Mouse (Mus musculus): ENCODE measurements around the gene Tubb4a. TPM values are rescaled to one million over a fixed set of nuclear protein-coding genes. Genes with fewer than 3 reads are reported as not detected.

Gene Tubb4a
- polyA plus RNA-seq, 1 experiment from 2014 or later = 312 TPM

DNA sequence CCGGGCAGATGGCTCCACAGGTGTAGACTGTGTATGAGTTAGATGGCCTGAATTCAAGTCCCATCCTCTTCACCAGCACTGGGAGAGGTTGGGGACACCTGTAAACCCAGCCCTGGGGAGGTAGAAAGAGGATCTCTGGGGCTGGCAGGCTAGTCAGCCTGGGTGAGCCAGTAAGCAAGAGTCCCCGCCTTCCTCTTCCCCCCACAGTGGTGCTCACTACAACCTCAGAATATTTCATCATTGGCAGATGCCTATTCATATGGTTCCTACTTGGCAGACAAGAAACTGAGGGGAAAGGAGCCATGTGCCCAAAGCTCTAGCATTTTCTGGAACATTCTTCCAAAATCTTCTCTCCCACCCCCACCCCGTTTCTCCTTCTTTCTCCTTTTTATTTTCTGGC is 38.8 kb downstream of the Tubb4a start:
- Histone ChIP-seq H3K27me3 (ENCODE audit: control insufficient read depth, insufficient read depth, low read length) (no peaks in the 10 kb centered on the region), H3K4me3 (replicated peaks; ENCODE audit: low read length) (no peak overlapping the region), H3K9ac (no peak overlapping the region), H3K4me1 (replicated peaks; ENCODE audit: control insufficient read depth, insufficient read depth, low read length) (no peaks in the 10 kb centered on the region), H3K36me3 (replicated peaks; ENCODE audit: control insufficient read depth, insufficient read depth) (peaks cover 75% of the 10 kb centered on the region), H3K9me3 (ENCODE audit: control insufficient read depth, low read length) (no peaks in the 10 kb centered on the region), H3K4me2 (replicated peaks) (no peak overlapping the region), H3K27ac (no peak overlapping the region)
- WGBS = 97% methylated on average over 3 of the region's 3 CpGs
- DNase-seq (ENCODE audit: low spot score) (no peak), ATAC-seq (ENCODE audit: low FRiP score) (no peak)

DNA sequence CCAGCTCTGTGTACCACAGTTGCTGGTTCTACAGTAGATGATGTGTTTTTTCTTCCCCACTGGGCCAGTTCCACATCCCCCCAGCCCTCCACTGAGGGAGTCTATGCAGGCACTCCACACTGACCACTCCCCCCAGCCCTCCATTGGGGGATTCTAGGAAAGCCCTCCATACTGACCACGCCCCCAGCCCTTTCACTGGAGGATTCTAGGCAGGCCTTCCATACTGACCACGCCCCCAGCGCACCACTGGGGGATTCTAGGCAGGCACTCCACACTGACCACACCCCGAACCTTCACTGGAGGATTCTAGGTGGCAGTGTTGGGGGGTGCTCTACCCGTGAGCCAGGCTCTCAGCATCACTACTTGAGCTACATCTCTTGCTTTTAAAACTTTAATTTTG is 40.2 kb downstream of the Tubb4a start:
- Histone ChIP-seq H3K27ac (no peak overlapping the region), H3K36me3 (replicated peaks; ENCODE audit: control insufficient read depth, insufficient read depth) (peaks cover 61% of the 10 kb centered on the region), H3K9ac (no peak overlapping the region), H3K27me3 (ENCODE audit: control insufficient read depth, insufficient read depth, low read length) (no peaks in the 10 kb centered on the region), H3K4me1 (replicated peaks; ENCODE audit: control insufficient read depth, insufficient read depth, low read length) (no peaks in the 10 kb centered on the region), H3K4me3 (replicated peaks; ENCODE audit: low read length) (no peak overlapping the region), H3K4me2 (replicated peaks) (no peak overlapping the region), H3K9me3 (ENCODE audit: control insufficient read depth, low read length) (no peaks in the 10 kb centered on the region)
- DNase-seq (ENCODE audit: low spot score) = no peak
- 27% methylated on average over 5 of the region's 5 CpGs for WGBS
- ATAC-seq (ENCODE audit: low FRiP score) = no peak

DNA sequence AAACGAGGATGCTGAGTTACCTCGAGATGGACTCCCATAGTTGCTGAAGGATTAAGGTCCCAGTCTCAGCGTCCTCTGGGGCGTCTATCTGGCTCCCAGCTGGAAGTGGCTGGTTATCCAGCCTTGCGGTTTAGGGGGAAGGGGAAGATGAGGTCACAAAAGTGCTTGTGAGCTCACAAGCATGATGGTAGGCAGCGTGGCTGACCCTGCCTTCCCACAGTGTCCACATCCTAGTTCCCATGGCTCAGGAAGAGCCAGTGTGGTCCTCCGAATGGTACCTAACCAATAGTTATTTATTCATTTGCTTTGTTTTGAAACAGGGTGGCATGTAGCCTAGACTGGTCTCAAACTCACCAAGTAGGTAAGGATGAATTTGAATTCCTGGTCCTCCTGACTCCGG is 46.0 kb downstream of the Tubb4a start, which contains the start of gene Slc25a41:
Gene Slc25a41, minus strand, starts transcription at position 101 of the 400 bp plus-strand sequence.
- H3K4me3 ChIP-seq (replicated peaks; ENCODE audit: low read length) = no peak within 1 kb of the TSS
- no peak for ATAC-seq (ENCODE audit: low FRiP score)
- H3K4me1 ChIP-seq (replicated peaks; ENCODE audit: control insufficient read depth, insufficient read depth, low read length) = no peaks in the 10 kb centered on the region
- 0 out of 2 replicates have a peak, but pooled peaks cover 6% of the 10 kb centered on the region for H3K27me3 ChIP-seq (ENCODE audit: control insufficient read depth, insufficient read depth, low read length)
- no peak for DNase-seq (ENCODE audit: low spot score)
- no peak within 1 kb of the TSS for H3K27ac ChIP-seq
- no peaks in the 10 kb centered on the region for H3K9me3 ChIP-seq (ENCODE audit: control insufficient read depth, low read length)
- 72% methylated on average over 8 of the region's 8 CpGs for WGBS
- H3K36me3 ChIP-seq (replicated peaks; ENCODE audit: control insufficient read depth, insufficient read depth) = peaks cover 14% of the 10 kb centered on the region
- no peak within 1 kb of the TSS for H3K9ac ChIP-seq
- H3K4me2 ChIP-seq (replicated peaks) = no peak within 1 kb of the TSS

DNA sequence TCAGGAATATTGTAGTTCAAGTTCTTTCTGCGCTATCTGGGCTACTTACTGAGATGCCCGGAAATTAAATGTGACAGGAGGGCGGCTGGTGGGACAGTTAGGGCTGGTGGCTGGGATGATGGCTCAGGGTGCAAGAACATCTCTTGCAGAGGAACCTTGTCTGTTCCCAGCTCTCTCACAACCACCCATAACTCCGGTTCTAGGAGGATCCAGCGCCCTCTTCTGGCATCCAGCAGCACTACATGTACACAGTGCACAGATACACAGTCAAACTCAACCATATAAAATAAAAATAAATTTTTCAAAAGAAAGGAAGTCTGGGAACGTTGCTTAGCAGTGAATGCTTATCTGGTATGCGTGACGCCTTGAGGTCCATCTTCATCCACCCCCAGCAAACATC is 48.6 kb downstream of the Tubb4a start:
- H3K9me3 ChIP-seq (ENCODE audit: control insufficient read depth, low read length) = no peaks in the 10 kb centered on the region
- H3K4me1 ChIP-seq (replicated peaks; ENCODE audit: control insufficient read depth, insufficient read depth, low read length) = no peaks in the 10 kb centered on the region
- no peaks in the 10 kb centered on the region for H3K36me3 ChIP-seq (replicated peaks; ENCODE audit: control insufficient read depth, insufficient read depth)
- H3K9ac ChIP-seq = no peak overlapping the region
- H3K4me3 ChIP-seq (replicated peaks; ENCODE audit: low read length) = no peak overlapping the region
- no peak overlapping the region for H3K27ac ChIP-seq
- WGBS = 45% methylated on average over 8 of the region's 8 CpGs
- H3K27me3 ChIP-seq (ENCODE audit: control insufficient read depth, insufficient read depth, low read length) = 0 out of 2 replicates have a peak, but pooled peaks cover 6% of the 10 kb centered on the region
- ATAC-seq (ENCODE audit: low FRiP score) = no peak
- no peak overlapping the region for H3K4me2 ChIP-seq (replicated peaks)
- no peak for DNase-seq (ENCODE audit: low spot score)

DNA sequence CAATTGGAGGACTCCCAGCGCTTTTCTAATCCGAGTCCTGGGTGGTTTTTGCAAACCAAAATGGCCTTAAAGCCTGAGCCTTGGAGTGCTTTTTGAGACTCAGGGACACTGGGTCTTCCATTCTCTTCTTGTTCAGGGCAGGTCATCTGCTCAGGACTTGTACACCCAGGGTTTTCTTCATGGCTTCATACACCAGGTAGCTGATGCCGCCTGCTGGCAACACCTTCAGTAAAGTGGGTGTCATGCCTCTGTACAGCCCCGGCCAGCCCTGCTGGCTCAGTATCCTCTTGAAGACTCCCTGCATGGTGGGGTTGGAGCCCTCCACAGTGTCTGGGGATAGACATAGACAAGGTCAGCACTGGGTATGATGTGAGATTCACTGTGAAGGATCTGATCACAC is 54.7 kb downstream of the Tubb4a start:
- DNase-seq (ENCODE audit: low spot score) (no peak), ATAC-seq (ENCODE audit: low FRiP score) (no peak)
- WGBS = 89% methylated on average over 4 of the region's 4 CpGs
- H3K27ac ChIP-seq = no peak overlapping the region
- 0 out of 2 replicates have a peak overlapping the region, but pooled peaks have one; percentile 33 for H3K4me3 ChIP-seq (replicated peaks; ENCODE audit: low read length)
- H3K27me3 ChIP-seq (ENCODE audit: control insufficient read depth, insufficient read depth, low read length) = no peaks in the 10 kb centered on the region
- H3K36me3 ChIP-seq (replicated peaks; ENCODE audit: control insufficient read depth, insufficient read depth) = peaks cover 8% of the 10 kb centered on the region
- H3K9ac ChIP-seq = no peak overlapping the region
- peak overlapping the region; percentile 68 for H3K4me2 ChIP-seq (replicated peaks)
- no peaks in the 10 kb centered on the region for H3K9me3 ChIP-seq (ENCODE audit: control insufficient read depth, low read length)
- peaks cover 22% of the 10 kb centered on the region for H3K4me1 ChIP-seq (replicated peaks; ENCODE audit: control insufficient read depth, insufficient read depth, low read length)

DNA sequence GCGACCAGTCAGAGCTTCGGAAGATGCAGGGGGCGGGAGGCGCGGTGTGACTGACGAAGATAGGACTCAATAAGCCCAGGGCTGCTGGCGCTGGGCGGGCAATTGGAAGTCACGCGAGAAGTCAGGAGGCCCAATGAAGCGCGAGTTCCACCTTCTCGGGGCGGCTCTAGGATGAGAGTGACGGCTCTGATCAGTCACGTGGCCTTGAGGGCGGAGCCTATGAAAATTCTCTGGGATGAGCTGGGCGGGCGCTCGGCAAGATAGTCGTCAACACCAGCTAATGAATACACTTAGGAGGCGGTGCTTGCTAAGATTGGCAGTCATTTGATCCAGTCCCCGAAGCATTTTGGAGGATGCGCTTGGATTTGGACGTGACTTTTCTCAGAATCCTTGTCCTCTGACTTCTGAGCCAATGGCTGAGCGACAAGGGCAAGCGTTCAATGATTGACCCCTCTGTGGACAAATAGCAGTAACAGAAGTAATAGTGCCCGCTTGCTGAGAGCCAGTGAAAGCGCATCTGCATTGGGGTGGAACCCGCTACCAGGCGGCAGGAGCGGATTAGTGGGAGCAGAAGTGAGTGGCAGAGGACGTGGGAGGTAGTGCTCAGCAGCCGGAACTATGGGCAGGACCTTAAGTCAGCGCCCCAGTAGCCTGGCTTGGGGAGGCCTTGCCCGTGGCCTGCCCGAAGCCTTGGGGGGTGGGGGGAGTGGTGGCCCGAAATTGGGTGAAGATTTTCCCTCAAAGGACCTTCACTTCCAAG is 55.7 kb downstream of the Tubb4a start:
- DNase-seq (ENCODE audit: low spot score) (peak; percentile 99), ATAC-seq (ENCODE audit: low FRiP score) (peak; percentile 98)
- peaks cover 22% of the 10 kb centered on the region for H3K4me1 ChIP-seq (replicated peaks; ENCODE audit: control insufficient read depth, insufficient read depth, low read length)
- H3K9me3 ChIP-seq (ENCODE audit: control insufficient read depth, low read length) = no peaks in the 10 kb centered on the region
- H3K4me3 ChIP-seq (replicated peaks; ENCODE audit: low read length) = peak overlapping the region; percentile 95
- H3K36me3 ChIP-seq (replicated peaks; ENCODE audit: control insufficient read depth, insufficient read depth) = peaks cover 18% of the 10 kb centered on the region
- no peaks in the 10 kb centered on the region for H3K27me3 ChIP-seq (ENCODE audit: control insufficient read depth, insufficient read depth, low read length)
- WGBS = under 1% methylated on average over 38 of the region's 38 CpGs
- peak overlapping the region; percentile 77 for H3K27ac ChIP-seq
- H3K4me2 ChIP-seq (replicated peaks) = peak overlapping the region; percentile 68
- peak overlapping the region; percentile 54 for H3K9ac ChIP-seq

DNA sequence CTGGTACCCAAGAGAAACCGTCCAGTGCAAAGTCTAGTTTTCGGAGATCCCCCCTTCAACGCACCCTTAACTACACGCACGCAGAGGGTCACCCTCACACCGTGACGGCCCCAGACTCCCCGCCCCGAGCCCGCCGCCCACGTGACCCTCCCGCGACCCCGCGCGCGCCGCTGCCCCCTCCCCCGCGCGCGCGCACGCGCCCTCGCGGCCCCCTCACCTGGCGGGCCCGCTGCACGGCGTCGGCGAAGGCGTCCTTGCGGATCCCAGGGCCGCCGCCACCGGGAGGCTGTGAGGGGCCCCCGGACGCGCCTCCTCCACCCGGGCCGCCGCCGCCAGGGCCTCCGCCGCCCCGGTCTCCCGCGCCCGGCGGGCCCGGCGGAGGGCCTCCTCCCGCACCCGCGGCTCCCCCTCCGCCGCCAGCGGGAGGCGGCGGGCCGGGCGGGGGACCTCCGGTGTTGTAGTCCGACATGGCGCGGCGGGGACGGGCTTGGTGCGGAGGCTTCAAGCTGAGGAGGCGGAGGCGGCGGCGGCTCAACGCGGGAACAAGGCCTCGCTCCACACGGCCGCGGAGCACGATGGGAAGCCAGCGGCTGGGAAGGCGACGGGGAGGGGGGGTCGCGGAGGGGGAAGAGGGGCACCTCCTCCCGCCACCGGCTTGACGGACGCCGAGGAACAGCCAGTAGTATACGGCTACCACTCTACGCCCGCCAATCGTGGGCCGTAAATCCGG is 56.5 kb downstream of the Tubb4a start, which contains the start of gene Khsrp:
Gene Khsrp, minus strand, starts transcription at position 592 of the 730 bp plus-strand sequence.
- peaks cover 25% of the 10 kb centered on the region for H3K36me3 ChIP-seq (replicated peaks; ENCODE audit: control insufficient read depth, insufficient read depth)
- peak within 1 kb of the TSS; percentile 90 for H3K4me2 ChIP-seq (replicated peaks)
- H3K9ac ChIP-seq = peak within 1 kb of the TSS; percentile 99
- ATAC-seq (ENCODE audit: low FRiP score) (no peak), DNase-seq (ENCODE audit: low spot score) (peak; percentile 45)
- no peaks in the 10 kb centered on the region for H3K27me3 ChIP-seq (ENCODE audit: control insufficient read depth, insufficient read depth, low read length)
- H3K9me3 ChIP-seq (ENCODE audit: control insufficient read depth, low read length) = no peaks in the 10 kb centered on the region
- peak within 1 kb of the TSS; percentile 94 for H3K27ac ChIP-seq
- H3K4me1 ChIP-seq (replicated peaks; ENCODE audit: control insufficient read depth, insufficient read depth, low read length) = peaks cover 22% of the 10 kb centered on the region
- H3K4me3 ChIP-seq (replicated peaks; ENCODE audit: low read length) = peak within 1 kb of the TSS; percentile 95
- WGBS = under 1% methylated on average over 84 of the region's 99 CpGs

Other genes with a start within 250 kb of the Tubb4a start
- gene Acsbg2, start 213.3 kb downstream of the Tubb4a start, polyA plus RNA-seq (2014; fragmentation: Nextera tagmentation; extraction: Ambion mirVana) = not detected in 2 replicates
- gene 1700061G19Rik, start 212.3 kb downstream of the Tubb4a start, polyA plus RNA-seq (2014; fragmentation: Nextera tagmentation; extraction: Ambion mirVana) = 0.31 and 0.41 TPM in 2 replicates
- 50.1 and 53.2 TPM in 2 replicates for gene Mllt1, start 152.4 kb downstream of the Tubb4a start, polyA plus RNA-seq (2014; fragmentation: Nextera tagmentation; extraction: Ambion mirVana)
- not detected in 2 replicates for gene Acer1, start 105.7 kb downstream of the Tubb4a start, polyA plus RNA-seq (2014; fragmentation: Nextera tagmentation; extraction: Ambion mirVana)
- gene Clpp, start 97.5 kb downstream of the Tubb4a start, polyA plus RNA-seq (2014; fragmentation: Nextera tagmentation; extraction: Ambion mirVana) = 163 and 172 TPM in 2 replicates
- gene Alkbh7, start 90.4 kb downstream of the Tubb4a start, polyA plus RNA-seq (2014; fragmentation: Nextera tagmentation; extraction: Ambion mirVana) = 55.7 and 56.5 TPM in 2 replicates
- gene Pspn, start 87.8 kb downstream of the Tubb4a start, polyA plus RNA-seq (2014; fragmentation: Nextera tagmentation; extraction: Ambion mirVana) = 0.47 and 0.68 TPM in 2 replicates
- gene Gtf2f1, start 76.5 kb downstream of the Tubb4a start, polyA plus RNA-seq (2014; fragmentation: Nextera tagmentation; extraction: Ambion mirVana) = 54.5 and 58.2 TPM in 2 replicates
- 0.28 and 0.40 TPM in 2 replicates for gene Gm17949, start 76.3 kb downstream of the Tubb4a start, polyA plus RNA-seq (2014; fragmentation: Nextera tagmentation; extraction: Ambion mirVana)
- gene Khsrp, start 56.3 kb downstream of the Tubb4a start, polyA plus RNA-seq (2014; fragmentation: Nextera tagmentation; extraction: Ambion mirVana) = 36.0 and 38.1 TPM in 2 replicates
- not detected in 2 replicates for gene Slc25a41, start 46.1 kb downstream of the Tubb4a start, polyA plus RNA-seq (2014; fragmentation: Nextera tagmentation; extraction: Ambion mirVana)
- gene Crb3, start 28.7 kb downstream of the Tubb4a start, polyA plus RNA-seq (2014; fragmentation: Nextera tagmentation; extraction: Ambion mirVana) = 4.0 and 4.2 TPM in 2 replicates
- 40.6 and 46.8 TPM in 2 replicates for gene Slc25a23, start 27.9 kb downstream of the Tubb4a start, polyA plus RNA-seq (2014; fragmentation: Nextera tagmentation; extraction: Ambion mirVana)
- 2.8 and 3.6 TPM in 2 replicates for gene Dennd1c, start 9.3 kb downstream of the Tubb4a start, polyA plus RNA-seq (2014; fragmentation: Nextera tagmentation; extraction: Ambion mirVana)
- 5.6 and 6.2 TPM in 2 replicates for gene Tnfsf9, start 17.5 kb upstream of the Tubb4a start, polyA plus RNA-seq (2014; fragmentation: Nextera tagmentation; extraction: Ambion mirVana)
- gene Cd70, start 62.0 kb upstream of the Tubb4a start, polyA plus RNA-seq (2014; fragmentation: Nextera tagmentation; extraction: Ambion mirVana) = 1.5 and 1.7 TPM in 2 replicates
- 0.13 TPM in 1 of 2 replicates, not detected in the other for gene Tnfsf14, start 106.4 kb upstream of the Tubb4a start, polyA plus RNA-seq (2014; fragmentation: Nextera tagmentation; extraction: Ambion mirVana)
- 2.0 and 2.7 TPM in 2 replicates for gene C3, start 140.4 kb upstream of the Tubb4a start, polyA plus RNA-seq (2014; fragmentation: Nextera tagmentation; extraction: Ambion mirVana)
- gene Gpr108, start 160.7 kb upstream of the Tubb4a start, polyA plus RNA-seq (2014; fragmentation: Nextera tagmentation; extraction: Ambion mirVana) = 22.1 and 24.3 TPM in 2 replicates
- 9.5 and 10.1 TPM in 2 replicates for gene Trip10, start 161.7 kb upstream of the Tubb4a start, polyA plus RNA-seq (2014; fragmentation: Nextera tagmentation; extraction: Ambion mirVana)
- 1.7 TPM in 2 replicates for gene Vav1, start 191.3 kb upstream of the Tubb4a start, polyA plus RNA-seq (2014; fragmentation: Nextera tagmentation; extraction: Ambion mirVana)